Mouse (Mus musculus): ENCODE measurements around the gene Rasal2.

Rasal2 gene

GRCm38 (mm10) chr1:157439973-157440641 lies 27.7 kb upstream of the Rasal2 start:
- in situ Hi-C loops (cut with MboI; ENCODE audit: low sequenced_read_pairs) = no loop called here

GRCm38 (mm10) chr1:157439101-157439500 lies 26.7 kb upstream of the Rasal2 start:
- in situ Hi-C loops (cut with MboI; ENCODE audit: low sequenced_read_pairs) = no loop called here

- in situ Hi-C loops (cut with MboI; ENCODE audit: low sequenced_read_pairs) = no loop called here
Measured at GRCm38 (mm10) chr1:157438290-157438689, 25.9 kb upstream of the Rasal2 start.

DNA sequence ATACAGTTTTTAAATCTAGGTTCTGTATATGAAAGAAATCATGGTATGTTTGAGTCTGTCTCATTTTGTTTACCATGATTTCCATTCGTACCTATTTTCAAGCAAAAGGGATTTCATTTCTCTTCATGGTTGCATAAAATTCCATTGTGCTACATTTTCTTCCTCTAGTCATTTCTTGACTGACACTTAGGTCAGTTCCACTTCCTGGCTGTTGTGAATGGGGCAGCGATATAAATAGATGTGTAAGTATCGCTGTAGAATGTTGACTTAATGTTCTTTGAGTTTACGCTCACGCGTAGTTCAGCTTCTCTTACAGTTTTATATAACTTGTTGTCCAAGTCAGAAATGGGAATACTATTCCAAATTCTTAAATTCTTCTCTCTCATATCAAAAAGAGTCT lies 23.5 kb upstream of the Rasal2 start:
- in situ Hi-C loops (cut with MboI; ENCODE audit: low sequenced_read_pairs) = no loop called here

DNA sequence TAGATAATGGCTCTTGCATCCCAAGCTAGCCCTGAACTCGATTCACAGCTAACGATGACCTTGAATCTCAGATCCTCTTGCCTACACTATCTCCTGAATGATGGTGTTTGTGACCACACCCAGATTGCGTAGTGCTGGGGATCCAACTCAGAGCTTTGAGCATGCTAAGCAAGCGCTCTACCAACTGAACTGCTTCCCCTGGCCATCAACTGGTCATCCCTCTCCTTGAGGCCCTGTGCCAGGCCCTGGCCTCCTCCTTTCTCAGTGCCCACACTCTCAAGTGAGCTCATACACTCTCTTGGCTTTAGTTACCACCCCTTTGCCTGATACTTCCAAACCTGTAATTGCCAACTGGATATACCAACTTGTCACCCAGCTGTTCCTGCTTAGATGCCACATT lies 22.0 kb upstream of the Rasal2 start:
- in situ Hi-C loops (cut with MboI; ENCODE audit: low sequenced_read_pairs) = no loop called here

DNA sequence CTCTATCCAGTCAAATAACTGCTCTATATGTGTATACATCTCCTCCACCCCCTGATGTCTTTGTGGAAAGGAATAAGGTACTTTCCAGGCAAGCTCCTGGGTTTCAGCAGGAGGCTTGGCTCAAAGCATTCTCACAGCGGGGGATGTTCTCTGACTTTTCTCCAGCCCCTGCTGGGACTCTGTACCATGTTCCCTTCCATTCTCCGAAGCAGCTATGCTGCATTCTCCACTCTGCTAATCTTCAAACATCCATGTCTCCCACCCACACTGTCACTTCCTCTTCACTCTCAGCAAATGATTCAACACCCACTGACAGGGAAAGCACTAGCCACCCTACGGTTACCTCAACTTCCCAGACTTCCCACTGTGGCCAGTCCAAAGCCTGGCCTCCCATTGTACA lies 20.9 kb upstream of the Rasal2 start:
- in situ Hi-C loops (cut with MboI; ENCODE audit: low sequenced_read_pairs) = no loop called here

GRCm38 (mm10) chr1:157428366-157428765 lies 16.0 kb upstream of the Rasal2 start:
- in situ Hi-C loops (cut with MboI; ENCODE audit: low sequenced_read_pairs) = no loop called here

- in situ Hi-C loops (cut with MboI; ENCODE audit: low sequenced_read_pairs) = no loop called here
Measured at GRCm38 (mm10) chr1:157427604-157428003, 15.2 kb upstream of the Rasal2 start.

GRCm38 (mm10) chr1:157426933-157427332 lies 14.5 kb upstream of the Rasal2 start:
- in situ Hi-C loops (cut with MboI; ENCODE audit: low sequenced_read_pairs) = no loop called here

DNA sequence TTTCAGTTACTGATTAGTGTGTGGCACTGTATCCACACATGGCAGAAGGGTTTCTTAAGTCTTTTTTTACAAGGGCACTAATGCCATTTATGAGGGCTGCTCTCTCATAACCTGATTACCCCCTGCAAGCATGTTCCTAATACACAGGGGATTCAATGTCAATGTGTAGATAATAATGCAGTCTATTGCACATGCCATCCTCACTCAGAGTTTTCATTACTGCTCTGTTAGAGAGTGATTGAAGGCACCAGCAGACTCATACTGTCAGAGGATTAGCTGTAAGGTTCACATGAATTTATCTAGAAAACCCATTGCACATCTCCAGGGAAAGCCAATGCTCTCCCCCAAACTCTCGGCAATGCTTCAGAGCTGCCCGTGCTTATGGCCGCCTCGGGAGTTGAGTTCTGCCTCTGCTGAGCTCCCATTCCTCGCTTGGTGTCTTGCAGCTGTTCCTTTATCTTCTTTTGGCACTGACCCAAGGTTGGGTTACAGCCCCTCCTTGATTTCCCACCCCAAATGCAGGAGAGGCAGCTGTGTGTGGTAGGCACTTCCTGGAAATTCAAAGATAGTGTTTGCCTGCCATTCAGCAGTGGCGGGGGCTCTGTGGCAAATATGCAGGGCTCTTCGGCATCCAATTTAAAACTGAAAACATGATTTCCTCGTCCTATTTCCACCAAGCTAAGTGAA lies 13.5 kb upstream of the Rasal2 start:
- in situ Hi-C loops (cut with MboI; ENCODE audit: low sequenced_read_pairs) = no loop called here

- in situ Hi-C loops (cut with MboI; ENCODE audit: low sequenced_read_pairs) = no loop called here
Measured at GRCm38 (mm10) chr1:157417861-157418260, 5.5 kb upstream of the Rasal2 start.

- in situ Hi-C loops (cut with MboI; ENCODE audit: low sequenced_read_pairs) = no loop called here
Measured at GRCm38 (mm10) chr1:157417414-157417813, 5.0 kb upstream of the Rasal2 start.

DNA sequence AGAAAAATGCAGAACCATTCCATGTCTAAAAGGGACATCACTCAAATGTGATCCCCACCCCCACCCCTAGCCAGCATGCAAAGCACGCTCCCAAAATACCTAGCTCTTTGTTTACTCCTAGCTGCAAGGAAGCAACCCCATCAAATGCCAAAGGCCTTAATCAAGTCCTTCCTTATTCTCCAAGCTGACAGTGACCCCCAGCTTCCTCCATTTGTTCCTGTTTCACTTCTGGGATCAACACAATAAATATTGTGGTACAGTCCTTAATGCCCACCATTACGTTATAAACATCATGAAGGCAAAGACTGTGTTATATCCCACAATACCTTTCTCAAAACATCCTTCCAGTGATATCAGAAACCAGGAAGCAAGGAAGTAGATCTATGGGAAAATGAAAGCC lies 4.2 kb upstream of the Rasal2 start:
- in situ Hi-C loops (cut with MboI; ENCODE audit: low sequenced_read_pairs) = no loop called here

DNA sequence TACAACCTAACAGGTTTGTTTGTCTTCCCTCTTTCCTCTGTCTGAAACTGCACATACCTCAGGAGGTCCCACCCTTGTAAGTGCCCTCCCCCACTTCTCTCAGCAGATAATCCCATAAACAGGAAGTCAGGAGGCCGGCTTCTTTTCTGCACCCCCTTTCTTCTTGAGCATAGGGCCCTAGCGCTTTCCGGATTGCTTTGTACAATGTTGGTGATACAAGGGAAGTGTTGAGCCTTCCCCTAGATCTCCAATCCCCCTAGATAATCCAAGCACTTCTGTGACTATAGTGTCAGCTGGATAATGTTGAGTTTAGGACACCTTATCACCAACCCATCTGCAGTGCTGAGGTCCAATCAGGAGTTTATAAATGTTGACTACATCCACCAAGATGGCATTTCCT lies 3.4 kb upstream of the Rasal2 start:
- in situ Hi-C loops (cut with MboI; ENCODE audit: low sequenced_read_pairs) = no loop called here

GRCm38 (mm10) chr1:157411711-157412380 lies 549 bp downstream of the Rasal2 start:
- in situ Hi-C loops (cut with MboI; ENCODE audit: low sequenced_read_pairs) = no loop called here

- in situ Hi-C loops (cut with MboI; ENCODE audit: low sequenced_read_pairs) = no loop called here
Measured at GRCm38 (mm10) chr1:157411341-157411710, 1.1 kb downstream of the Rasal2 start.

GRCm38 (mm10) chr1:157410937-157411336 lies 1.5 kb downstream of the Rasal2 start:
- in situ Hi-C loops (cut with MboI; ENCODE audit: low sequenced_read_pairs) = no loop called here

GRCm38 (mm10) chr1:157409648-157410047 lies 2.7 kb downstream of the Rasal2 start:
- in situ Hi-C loops (cut with MboI; ENCODE audit: low sequenced_read_pairs) = no loop called here

GRCm38 (mm10) chr1:157388027-157388426 lies 24.4 kb downstream of the Rasal2 start:
- in situ Hi-C loops (cut with MboI; ENCODE audit: low sequenced_read_pairs) = no loop called here

DNA sequence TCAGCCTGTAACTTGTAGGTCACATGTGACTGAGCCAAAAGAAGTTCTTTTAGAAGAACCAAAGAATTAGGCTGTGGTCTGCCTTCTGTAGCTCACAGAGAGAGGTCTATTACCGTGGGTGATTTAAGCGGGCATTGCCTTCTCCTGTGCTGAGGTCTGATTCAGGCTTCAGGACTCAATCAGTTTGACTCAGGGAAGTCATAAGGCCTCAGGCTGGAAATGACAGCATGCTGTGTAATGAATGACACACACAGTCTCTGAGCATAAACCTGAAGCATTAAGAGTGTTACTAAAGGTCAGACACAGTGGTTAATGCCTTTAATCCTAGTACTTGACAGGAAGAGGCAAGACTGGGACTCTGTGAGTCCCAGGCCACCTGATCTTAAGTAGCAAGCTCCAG lies 31.7 kb downstream of the Rasal2 start:
- in situ Hi-C loops (cut with MboI; ENCODE audit: low sequenced_read_pairs) = no loop called here

- in situ Hi-C loops (cut with MboI; ENCODE audit: low sequenced_read_pairs) = no loop called here
Measured at GRCm38 (mm10) chr1:157370397-157370796, 42.0 kb downstream of the Rasal2 start.

- in situ Hi-C loops (cut with MboI; ENCODE audit: low sequenced_read_pairs) = no loop called here
Measured at GRCm38 (mm10) chr1:157368316-157368715, 44.1 kb downstream of the Rasal2 start.
